Mouse (Mus musculus) myocyte (in vitro differentiated cells): ENCODE results near the gene Efhd1. TPM values are rescaled to one million over a fixed set of nuclear protein-coding genes. Genes with fewer than 3 reads are reported as not detected.

Experiments used
- H3K27me3 ChIP-seq: one replicate; pipeline ENCODE4 v1.6.1; 2011; ENCODE audit not compliant: control insufficient read depth, insufficient read depth, insufficient read length
- H3K36me3 ChIP-seq: one replicate; pipeline ENCODE4 v1.6.1; 2011; ENCODE audit not compliant: control insufficient read depth, insufficient read depth
- H3K4me2 ChIP-seq: one replicate; pipeline ENCODE4 v1.6.1; 2011; ENCODE audit warnings: low read depth, control low read depth
- H3K4me3 ChIP-seq: one replicate; pipeline ENCODE4 v1.5.1; 2011; ENCODE audit warnings: mild to moderate bottlenecking, control low read depth, moderate library complexity
- H3K79me2 ChIP-seq: one replicate; pipeline ENCODE4 v1.6.1; 2011; ENCODE audit not compliant: control insufficient read depth, insufficient read depth
- H3ac ChIP-seq: one replicate; pipeline ENCODE4 v1.6.1; 2011; ENCODE audit not compliant: control insufficient read depth, insufficient read length
- CEBPB ChIP-seq: IDR thresholded peaks from 2 replicates; pipeline ENCODE4 v1.6.1; 2011; ENCODE audit warnings: mild to moderate bottlenecking, moderate library complexity; ENCODE audit not compliant: poor library complexity, insufficient read depth, severe bottlenecking
- E2F4 ChIP-seq: IDR thresholded peaks from one replicate; pipeline ENCODE4 v1.6.1; 2011; ENCODE audit warnings: mild to moderate bottlenecking, control low read depth, moderate library complexity; ENCODE audit not compliant: insufficient read depth
- MAX ChIP-seq: IDR thresholded peaks from one replicate; pipeline ENCODE4 v1.6.1; 2011; ENCODE audit warnings: low read depth, mild to moderate bottlenecking, control low read depth
- MYOD1 ChIP-seq, 3 experiments: IDR thresholded peaks; one replicate each; pipeline ENCODE4 v1.6.1; 2011; ENCODE audit warnings: control low read depth in 2 of 3, low read depth in 2 of 3, mild to moderate bottlenecking in 2 of 3, moderate library complexity in 1 of 3; ENCODE audit not compliant: insufficient read length in 2 of 3, control insufficient read depth in 1 of 3
- MYOG ChIP-seq, 3 experiments: IDR thresholded peaks; one replicate each; pipeline ENCODE4 v1.6.1; 2011; ENCODE audit warnings: control low read depth in 2 of 3, low read depth in 2 of 3, mild to moderate bottlenecking in 2 of 3; ENCODE audit not compliant: insufficient read length in 2 of 3, control insufficient read depth in 1 of 3, insufficient read depth in 1 of 3
- POLR2A ChIP-seq: IDR thresholded peaks from one replicate; pipeline ENCODE4 v1.6.1; 2011; ENCODE audit warnings: low read depth, mild to moderate bottlenecking, control low read depth, moderate library complexity; ENCODE audit not compliant: insufficient read length
- POLR2AphosphoS2 ChIP-seq: IDR thresholded peaks from one replicate; pipeline ENCODE4 v1.6.1; 2011; ENCODE audit warnings: low read depth, control low read depth; ENCODE audit not compliant: insufficient read length
- REST ChIP-seq: IDR thresholded peaks from one replicate; pipeline ENCODE4 v1.6.1; 2011; ENCODE audit warnings: mild to moderate bottlenecking, control low read depth, moderate library complexity; ENCODE audit not compliant: insufficient read depth, insufficient read length
- SRF ChIP-seq: IDR thresholded peaks from one replicate; pipeline ENCODE4 v1.6.1; 2011; ENCODE audit warnings: low read depth; ENCODE audit not compliant: control insufficient read depth, insufficient read length
- TCF12 ChIP-seq: IDR thresholded peaks from one replicate; pipeline ENCODE4 v1.6.1; 2011; ENCODE audit warnings: mild to moderate bottlenecking, control low read depth; ENCODE audit not compliant: poor library complexity, insufficient read depth, severe bottlenecking
- TCF3 ChIP-seq: IDR thresholded peaks from one replicate; pipeline ENCODE4 v1.6.1; 2011; ENCODE audit warnings: low read depth, control low read depth; ENCODE audit not compliant: insufficient read length
- USF1 ChIP-seq: IDR thresholded peaks from one replicate; pipeline ENCODE4 v1.6.1; 2011; ENCODE audit warnings: low read depth, mild to moderate bottlenecking, control low read depth, moderate library complexity
- polyA plus RNA-seq: library from polyadenylated mRNA; unstranded; fragments of >200 nt; fragmentation: generic; extraction: Trizol; gene quantifications from one replicate; pipeline ENCODE4 v1.2.1, GENCODE M21; 2012; ENCODE audit warnings: missing spikeins

Efhd1 gene
- polyA plus RNA-seq, 1 experiment, result 2.1 TPM

GRCm38 (mm10) chr1:87280281-87280680, 16.1 kb downstream of the Efhd1 start:
- H3K36me3 ChIP-seq, result no peaks in the 10 kb centered on the region

DNA sequence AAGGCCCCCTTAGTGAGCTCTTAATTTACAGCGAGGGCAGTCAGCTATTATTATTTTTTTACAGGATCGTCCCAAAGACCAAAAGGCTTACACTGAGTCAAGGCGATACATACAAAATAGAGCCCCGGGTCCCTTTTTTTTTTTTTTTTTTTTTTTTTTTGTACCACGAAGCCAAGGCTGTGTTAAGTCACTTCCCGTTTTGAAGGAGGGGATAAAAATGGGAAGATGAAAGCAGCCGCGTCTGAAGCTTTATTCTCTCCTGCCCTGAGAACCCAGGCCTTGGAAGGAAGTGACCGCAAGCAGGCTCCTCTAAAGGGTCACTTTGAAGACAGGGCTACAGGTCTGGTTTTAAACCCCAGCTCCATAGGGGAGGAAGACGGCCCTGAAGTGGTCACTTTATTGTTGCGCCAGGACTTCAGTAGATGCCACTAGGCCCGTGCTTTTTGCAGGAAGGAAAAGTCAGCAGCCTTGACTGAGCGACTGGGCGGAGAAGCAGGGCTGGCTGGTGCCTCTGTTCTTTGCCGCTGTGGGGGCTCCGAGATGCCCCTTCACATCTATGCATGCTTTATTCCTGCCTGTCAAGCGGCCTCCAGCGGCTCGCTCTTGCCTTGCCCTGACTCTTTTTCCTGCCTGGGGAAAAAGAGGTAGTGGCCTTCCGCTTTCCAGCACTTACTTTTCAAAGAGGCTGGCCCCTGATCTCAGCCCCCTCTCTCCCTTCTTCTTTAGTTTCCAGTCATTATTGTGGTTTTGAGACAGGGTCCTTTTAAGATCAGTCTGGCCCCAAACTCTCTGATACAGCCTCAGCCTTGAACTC, 17.6 kb downstream of the Efhd1 start:
- no peaks in the 10 kb centered on the region for H3K27me3 ChIP-seq
- H3K4me2 ChIP-seq, result no peak overlapping the region
- TF ChIP-seq POLR2AphosphoS2 (no peak), USF1 (no peak)
- H3ac ChIP-seq, result no peak overlapping the region
- no peak overlapping the region for H3K4me3 ChIP-seq
- no peaks in the 10 kb centered on the region for H3K79me2 ChIP-seq
- no peaks in the 10 kb centered on the region for H3K36me3 ChIP-seq

More at GRCm38 (mm10) chr1:87280281-87280680, 16.1 kb downstream of the Efhd1 start:
- Histone ChIP-seq H3K4me3 (no peak overlapping the region), H3K79me2 (no peaks in the 10 kb centered on the region), H3K27me3 (no peaks in the 10 kb centered on the region), H3K4me2 (peak overlapping the region; percentile 12), H3ac (no peak overlapping the region)
- TF ChIP-seq CEBPB (no peak), TCF12 (no peak), E2F4 (no peak), USF1 (no peak), SRF (no peak), TCF3 (no peak), REST (no peak), MYOG (IDR thresholded peaks at IDR 0.05; ENCODE audit: control insufficient read depth in 1 of 3, insufficient read depth in 1 of 3, insufficient read length in 2 of 3, low read depth in 2 of 3) (no peak), POLR2AphosphoS2 (no peak), MAX (no peak), POLR2A (no peak), MYOD1 (IDR thresholded peaks at IDR 0.05; ENCODE audit: control insufficient read depth in 1 of 3, insufficient read length in 2 of 3, low read depth in 2 of 3) (no peak)

DNA sequence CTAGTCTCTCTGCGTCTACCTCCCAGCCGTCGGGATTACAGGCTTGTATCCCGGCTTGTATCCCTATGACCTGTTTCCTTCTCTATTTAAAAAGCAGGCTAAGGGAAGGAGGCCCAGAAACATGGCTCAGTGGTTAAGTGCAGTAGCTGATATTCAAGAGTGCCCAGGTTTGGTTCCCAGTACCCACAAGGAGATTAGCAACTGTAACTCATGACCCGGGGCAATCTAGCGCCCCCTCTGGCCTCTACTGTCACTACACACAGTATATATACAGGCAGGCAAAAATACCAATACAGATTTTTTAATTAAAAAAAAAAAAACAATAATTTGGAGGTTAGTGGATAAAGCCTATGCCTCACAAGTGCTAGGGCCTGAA, 18.2 kb downstream of the Efhd1 start:
- H3ac ChIP-seq, result no peak overlapping the region
- no peaks in the 10 kb centered on the region for H3K27me3 ChIP-seq
- no peak overlapping the region for H3K4me3 ChIP-seq
- H3K79me2 ChIP-seq, result no peaks in the 10 kb centered on the region
- TF ChIP-seq MYOG (IDR thresholded peaks at IDR 0.05; ENCODE audit: control insufficient read depth in 1 of 3, insufficient read depth in 1 of 3, insufficient read length in 2 of 3, low read depth in 2 of 3), result no peak
- no peak for TF ChIP-seq CEBPB
- TF ChIP-seq TCF3, result no peak
- TF ChIP-seq TCF12, result no peak
- TF ChIP-seq E2F4, result no peak
- no peak for TF ChIP-seq USF1
- TF ChIP-seq REST, result no peak
- no peak for TF ChIP-seq SRF
- TF ChIP-seq MYOD1 (IDR thresholded peaks at IDR 0.05; ENCODE audit: control insufficient read depth in 1 of 3, insufficient read length in 2 of 3, low read depth in 2 of 3), result no peak
- TF ChIP-seq POLR2A, result no peak
- no peak for TF ChIP-seq POLR2AphosphoS2
- no peak for TF ChIP-seq MAX
- no peaks in the 10 kb centered on the region for H3K36me3 ChIP-seq
- no peak overlapping the region for H3K4me2 ChIP-seq

DNA sequence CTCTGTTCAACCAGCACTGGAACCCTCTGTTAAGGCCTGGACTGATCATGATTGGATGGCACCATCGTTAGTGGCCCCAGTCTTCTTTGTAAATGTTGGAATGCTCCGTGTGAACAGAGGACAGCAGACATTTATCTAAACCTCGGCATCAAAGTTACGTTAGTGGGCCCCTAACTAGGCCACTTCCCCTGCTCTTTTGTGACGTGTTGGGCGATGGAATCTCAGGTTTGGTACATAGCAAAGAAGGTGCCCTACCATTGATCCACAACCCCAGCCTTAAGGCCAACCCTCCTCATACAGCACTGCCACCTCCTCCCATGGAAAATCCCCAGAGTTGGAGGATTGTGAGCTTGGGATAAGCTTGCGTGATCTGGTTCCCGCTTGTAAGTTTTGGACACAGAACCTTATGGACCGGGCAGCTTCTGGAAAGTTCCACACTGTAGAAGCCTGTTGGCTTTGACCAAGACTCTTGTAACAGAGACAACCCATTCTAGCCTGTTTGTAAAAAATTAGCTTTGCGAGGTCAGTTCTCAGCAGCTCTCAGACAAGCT, 19.3 kb downstream of the Efhd1 start:
- TF ChIP-seq E2F4 (no peak), TCF12 (no peak), POLR2A (no peak), REST (no peak), MYOG (IDR thresholded peaks at IDR 0.05; ENCODE audit: control insufficient read depth in 1 of 3, insufficient read depth in 1 of 3, insufficient read length in 2 of 3, low read depth in 2 of 3) (no peak), TCF3 (no peak), MYOD1 (IDR thresholded peaks at IDR 0.05; ENCODE audit: control insufficient read depth in 1 of 3, insufficient read length in 2 of 3, low read depth in 2 of 3) (no peak)
- no peak overlapping the region for H3ac ChIP-seq
- H3K79me2 ChIP-seq, result no peaks in the 10 kb centered on the region
- H3K4me3 ChIP-seq, result no peak overlapping the region
- no peaks in the 10 kb centered on the region for H3K27me3 ChIP-seq
- no peaks in the 10 kb centered on the region for H3K36me3 ChIP-seq
- H3K4me2 ChIP-seq, result no peak overlapping the region

DNA sequence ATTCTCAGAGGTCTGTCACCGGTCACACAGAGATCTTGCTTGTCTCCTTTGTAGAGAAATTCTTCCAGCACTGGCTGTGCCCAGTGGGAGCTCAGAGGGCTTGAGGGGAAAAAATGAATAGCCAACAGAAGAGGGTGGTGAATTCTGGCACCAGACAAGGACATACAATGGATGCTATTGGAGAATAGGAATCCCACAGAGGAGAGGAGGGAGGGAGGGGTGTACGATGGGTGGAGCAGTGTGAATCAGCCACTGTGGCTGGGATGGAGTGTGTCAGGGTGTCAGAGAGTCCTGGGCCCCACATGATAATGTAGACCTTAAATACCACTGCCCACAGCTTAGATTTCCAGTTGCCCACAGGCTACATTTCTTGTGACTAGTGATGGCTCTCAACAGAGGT, 22.9 kb downstream of the Efhd1 start:
- H3K27me3 ChIP-seq, result no peaks in the 10 kb centered on the region
- TF ChIP-seq REST, result no peak
- no peak for TF ChIP-seq E2F4
- TF ChIP-seq MYOG (IDR thresholded peaks at IDR 0.05; ENCODE audit: control insufficient read depth in 1 of 3, insufficient read depth in 1 of 3, insufficient read length in 2 of 3, low read depth in 2 of 3), result no peak
- TF ChIP-seq MYOD1 (IDR thresholded peaks at IDR 0.05; ENCODE audit: control insufficient read depth in 1 of 3, insufficient read length in 2 of 3, low read depth in 2 of 3), result no peak
- TF ChIP-seq MAX, result no peak
- no peak for TF ChIP-seq USF1
- no peak for TF ChIP-seq POLR2A
- no peak for TF ChIP-seq TCF12
- TF ChIP-seq SRF, result no peak
- TF ChIP-seq CEBPB, result no peak
- no peak for TF ChIP-seq TCF3
- TF ChIP-seq POLR2AphosphoS2, result no peak
- no peaks in the 10 kb centered on the region for H3K36me3 ChIP-seq
- no peak overlapping the region for H3K4me3 ChIP-seq
- H3K79me2 ChIP-seq, result no peaks in the 10 kb centered on the region
- H3K4me2 ChIP-seq, result no peak overlapping the region
- H3ac ChIP-seq, result no peak overlapping the region
